Mouse (Mus musculus): ENCODE measurements at regions not wholly inside any gene's neighbourhood (a gene's known extent, or its start where the extent isn't known, plus 50 kb on each side); places are given as distances from the start of the nearest gene placed in this dataset.

GRCm38 (mm10) chr11:112592411-112593020 is 189.5 kb upstream of the Sox9 start:
- DNase-seq (ENCODE audit: low spot score): no peak

GRCm38 (mm10) chr11:112593821-112594220 is 188.2 kb upstream of the Sox9 start:
- DNase-seq (ENCODE audit: low spot score): no peak

DNA sequence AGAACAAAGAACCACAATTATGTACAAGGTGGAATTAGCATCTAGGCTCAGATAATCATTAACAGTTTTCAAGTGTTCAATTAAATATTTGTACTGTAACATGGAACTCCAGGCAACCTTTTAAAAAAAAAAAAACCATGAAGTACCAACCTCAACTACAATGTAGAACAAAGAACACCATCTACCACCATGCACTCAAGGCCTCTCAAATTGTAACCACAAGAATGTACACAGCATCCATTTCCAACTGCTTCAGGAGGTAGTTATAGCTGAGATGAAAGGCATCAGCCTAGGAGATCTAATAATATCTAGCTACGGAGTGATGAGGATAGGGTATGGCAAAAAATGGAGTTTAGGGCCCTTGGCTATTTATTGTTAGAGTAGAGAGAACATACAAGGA is 174.7 kb upstream of the Sox9 start:
- no peak for DNase-seq (ENCODE audit: low spot score)

DNA sequence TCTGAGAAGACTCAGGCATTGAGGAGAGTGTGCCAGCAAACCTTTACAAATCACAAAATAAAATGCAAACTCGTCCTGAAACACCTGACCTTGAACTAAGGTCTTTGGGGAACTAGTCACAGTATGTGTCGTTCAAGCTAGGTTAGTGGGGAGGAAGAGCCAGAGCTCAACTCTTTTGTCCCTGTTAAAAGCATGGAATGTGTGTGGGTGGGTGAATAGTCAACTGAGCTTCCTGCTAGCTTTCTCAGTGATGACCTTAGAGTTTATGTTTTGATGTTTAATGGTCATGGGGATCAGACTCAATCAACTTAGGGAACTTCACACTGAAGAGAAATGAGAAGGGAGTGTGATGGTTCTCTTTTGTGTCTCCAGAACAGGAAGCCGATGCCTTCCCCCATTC is 172.7 kb upstream of the Sox9 start:
- DNase-seq (ENCODE audit: low spot score): no peak

DNA sequence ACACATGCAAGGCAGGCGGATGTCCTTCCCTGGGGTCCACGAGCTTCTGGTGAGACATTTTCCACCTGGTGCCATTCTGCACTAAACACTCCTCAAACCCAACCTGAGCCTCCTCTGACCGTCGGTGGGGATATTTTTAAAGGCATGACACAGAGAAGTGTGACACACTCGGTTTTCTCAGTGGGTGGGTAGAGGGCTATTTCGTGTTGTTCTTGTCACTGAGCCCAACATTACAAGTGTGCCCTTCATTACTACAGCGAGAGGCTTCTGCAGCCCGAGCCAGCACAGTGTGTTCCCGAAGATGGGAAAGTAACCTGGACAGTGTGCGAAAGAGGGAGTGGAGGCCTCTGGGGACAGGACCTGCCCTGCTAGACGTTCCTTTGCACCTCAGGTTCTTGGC is 171.0 kb upstream of the Sox9 start:
- no peak for DNase-seq (ENCODE audit: low spot score)

DNA sequence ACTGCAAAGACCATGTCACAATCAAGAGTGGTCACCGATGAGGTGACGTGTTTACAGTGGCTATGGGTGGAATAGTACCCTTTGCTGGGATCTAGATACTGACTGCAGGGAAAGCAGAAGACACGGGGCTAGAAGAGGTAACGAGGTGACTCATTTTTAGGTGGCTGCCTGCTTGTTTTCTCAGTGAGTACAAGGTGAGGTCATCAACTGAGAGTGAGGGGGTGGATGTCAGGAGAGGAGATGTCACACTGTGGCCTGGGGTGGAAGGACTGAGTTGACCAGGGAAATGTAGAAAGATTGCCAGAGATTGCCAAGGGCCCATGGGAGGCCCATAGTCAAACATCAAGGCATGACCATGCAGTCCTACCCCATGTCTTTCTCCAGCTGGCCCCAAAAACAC is 166.4 kb upstream of the Sox9 start:
- DNase-seq (ENCODE audit: low spot score): no peak

DNA sequence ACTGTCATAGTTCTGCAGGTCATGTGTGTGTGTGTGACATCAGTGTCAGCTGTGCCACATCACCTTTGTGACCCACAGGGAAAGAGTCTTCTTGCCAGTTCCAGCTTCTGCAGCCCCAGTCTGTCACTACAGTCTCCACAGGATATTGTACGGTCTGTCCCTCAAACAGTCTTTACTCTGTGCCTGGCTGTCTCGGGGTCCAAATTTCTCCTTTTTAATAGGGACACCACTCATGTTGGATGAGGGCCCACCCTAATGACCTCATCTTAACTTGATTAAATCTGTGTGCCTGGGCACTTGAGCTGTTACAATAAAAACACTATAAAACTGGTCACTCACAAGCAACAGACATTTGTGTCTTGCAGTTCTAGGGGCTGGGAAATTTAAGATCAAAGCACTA is 165.1 kb upstream of the Sox9 start:
- no peak for DNase-seq (ENCODE audit: low spot score)

DNA sequence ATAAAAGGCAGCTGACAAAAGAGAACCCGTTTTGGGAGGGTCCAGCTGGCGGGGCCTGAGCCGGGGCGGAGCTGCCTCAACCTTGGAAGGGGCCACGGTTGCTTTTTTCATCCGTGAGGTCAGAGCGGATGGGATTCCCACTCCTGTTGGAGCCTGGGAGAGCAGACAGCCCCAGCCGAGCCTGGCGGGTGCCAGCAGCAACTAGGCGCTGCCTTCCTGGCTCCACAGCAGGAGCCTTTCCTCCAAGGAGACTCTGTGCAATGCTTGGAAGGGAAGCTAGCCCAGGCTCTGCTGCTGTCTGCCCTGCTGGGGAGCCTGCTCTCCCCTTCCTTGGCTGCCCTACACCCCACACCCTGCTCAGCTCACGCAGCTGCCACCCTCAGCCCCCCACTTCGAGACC is 161.1 kb upstream of the Sox9 start:
- no peak for DNase-seq (ENCODE audit: low spot score)

DNA sequence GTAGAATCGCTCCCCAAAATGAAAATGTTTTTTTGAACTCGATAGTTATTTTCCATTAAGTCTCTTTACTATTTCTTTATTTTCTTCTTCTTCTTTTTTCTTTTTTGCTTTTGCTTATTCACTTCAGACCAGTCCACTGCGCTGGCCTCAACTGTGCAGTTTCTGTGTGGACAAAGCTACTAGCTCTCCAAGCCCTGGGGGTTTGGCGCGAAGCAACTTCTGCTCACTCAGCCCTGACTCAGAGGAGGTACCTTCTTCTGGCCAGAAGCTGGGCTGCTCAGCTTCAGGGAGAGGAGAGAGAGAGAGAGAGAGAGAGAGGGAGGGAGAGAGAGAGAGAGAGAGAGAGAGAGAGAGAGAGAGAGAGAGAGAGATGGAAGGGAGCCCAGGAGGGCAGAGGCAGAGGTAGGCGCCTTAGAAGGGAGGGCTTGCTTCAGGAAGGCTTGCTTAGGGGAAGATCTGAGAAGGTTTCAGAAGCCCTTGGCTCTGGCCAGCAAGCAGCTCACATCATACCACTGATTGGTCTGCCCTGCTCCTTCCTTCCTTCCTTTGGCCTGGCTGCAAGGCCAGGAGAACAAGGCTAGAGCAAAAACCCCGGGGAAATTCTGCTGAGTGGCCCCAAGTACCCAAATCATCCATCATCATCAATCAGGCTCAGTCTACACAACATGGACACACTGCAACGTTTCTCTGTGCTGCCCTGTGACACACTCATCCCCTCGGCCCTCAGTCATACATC is 160.5 kb upstream of the Sox9 start:
- no peak for DNase-seq (ENCODE audit: low spot score)

- no peak for DNase-seq (ENCODE audit: low spot score)
These were observed 132.7 kb upstream of the Sox9 start for GRCm38 (mm10) chr11:112649298-112649697.

DNA sequence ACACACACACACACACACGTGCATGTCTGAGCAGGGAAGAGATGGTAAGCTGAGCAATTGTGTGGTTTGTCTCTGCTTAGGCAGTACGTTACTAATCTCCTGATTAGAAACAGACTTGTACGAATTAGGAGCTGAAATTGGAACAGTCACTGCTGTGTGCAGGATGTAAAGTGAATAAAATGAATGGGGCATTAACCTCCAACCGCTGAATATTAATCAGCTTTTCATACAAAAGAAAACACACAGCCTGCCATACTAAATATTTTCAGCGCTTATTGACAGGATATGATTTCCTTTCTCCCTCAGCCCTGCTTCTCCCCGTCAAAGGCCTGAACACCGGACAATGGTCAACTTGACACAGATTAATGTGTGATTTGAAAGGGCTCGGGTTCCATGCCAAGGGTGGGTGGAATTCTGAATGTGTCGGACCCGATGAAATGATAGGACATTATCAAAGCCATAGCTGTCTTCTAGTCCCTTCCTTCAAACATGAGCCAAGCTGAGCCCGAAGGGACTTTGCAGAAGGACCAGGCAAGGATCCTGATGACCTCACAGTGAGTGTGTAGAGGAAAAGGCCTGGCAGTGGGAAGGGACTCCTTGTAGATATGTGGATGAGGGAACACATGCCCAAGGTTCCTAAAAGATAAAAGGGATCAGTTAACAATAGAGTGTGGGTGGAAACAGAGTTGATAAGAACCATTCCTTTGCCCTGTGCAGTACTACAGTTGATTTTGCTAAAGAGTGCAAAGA is 124.4 kb upstream of the Sox9 start:
- DNase-seq (ENCODE audit: low spot score): no peak

- no peak for DNase-seq (ENCODE audit: low spot score)
These were observed 122.1 kb upstream of the Sox9 start for GRCm38 (mm10) chr11:112659911-112660310.

DNA sequence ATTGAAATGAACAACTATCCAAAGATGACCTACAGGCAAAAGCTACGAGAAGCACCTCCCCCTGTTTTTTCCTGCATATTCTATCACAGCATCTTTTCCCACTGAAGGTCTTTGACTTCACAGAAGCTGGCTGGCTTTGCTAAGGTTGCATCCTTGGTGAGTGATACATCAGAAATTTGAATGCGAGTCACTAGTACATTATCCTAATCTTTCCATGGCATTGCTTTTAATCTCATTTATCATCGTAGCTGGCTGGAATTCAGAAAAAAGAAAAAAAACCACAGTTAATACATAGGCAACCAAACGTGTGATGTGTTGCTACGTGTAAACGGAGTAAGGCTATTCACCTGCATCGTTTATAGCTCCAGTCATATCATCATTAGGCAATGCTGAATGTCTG is 120.6 kb upstream of the Sox9 start:
- DNase-seq (ENCODE audit: low spot score): no peak

- DNase-seq (ENCODE audit: low spot score): no peak
These were observed 114.7 kb upstream of the Sox9 start for GRCm38 (mm10) chr11:112667311-112667710.

DNA sequence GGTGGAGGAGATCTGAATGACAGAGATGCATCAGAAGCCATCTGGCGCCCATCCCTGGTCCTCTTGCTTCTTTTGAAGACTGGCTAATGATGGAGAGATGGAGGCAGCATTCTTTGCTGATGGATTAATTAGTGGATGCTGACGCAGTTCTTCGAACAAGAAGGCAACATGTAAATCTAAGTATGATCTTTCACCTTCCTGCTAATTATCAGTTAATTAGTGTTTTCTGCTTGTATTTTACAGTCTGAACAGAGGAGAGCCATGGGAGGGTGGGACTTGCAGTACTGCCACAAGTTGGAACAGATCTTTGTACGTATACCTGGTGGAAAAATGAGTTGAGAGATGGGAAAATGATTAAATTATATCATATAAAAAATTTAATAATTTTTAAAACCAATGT is 109.9 kb upstream of the Sox9 start:
- no peak for DNase-seq (ENCODE audit: low spot score)

DNA sequence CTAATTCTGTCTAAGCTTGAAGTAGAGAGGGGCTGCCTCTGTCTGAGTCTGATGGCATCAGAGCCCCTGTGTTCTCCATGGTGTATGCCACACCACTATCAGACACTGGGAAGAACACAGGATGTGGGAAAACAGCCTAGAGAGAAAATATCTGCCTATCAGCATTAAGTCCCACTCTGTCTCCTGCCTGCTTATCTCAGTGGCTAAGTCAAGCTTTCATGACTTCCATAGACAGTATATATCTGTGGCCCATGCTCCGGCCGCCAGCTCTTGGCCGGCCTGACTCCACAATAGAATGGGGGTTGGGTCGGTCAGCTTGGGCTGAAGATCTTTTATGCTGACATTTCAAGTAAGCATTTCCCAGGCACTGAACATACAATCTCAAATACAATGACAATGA is 92.0 kb upstream of the Sox9 start:
- DNase-seq (ENCODE audit: low spot score): no peak

DNA sequence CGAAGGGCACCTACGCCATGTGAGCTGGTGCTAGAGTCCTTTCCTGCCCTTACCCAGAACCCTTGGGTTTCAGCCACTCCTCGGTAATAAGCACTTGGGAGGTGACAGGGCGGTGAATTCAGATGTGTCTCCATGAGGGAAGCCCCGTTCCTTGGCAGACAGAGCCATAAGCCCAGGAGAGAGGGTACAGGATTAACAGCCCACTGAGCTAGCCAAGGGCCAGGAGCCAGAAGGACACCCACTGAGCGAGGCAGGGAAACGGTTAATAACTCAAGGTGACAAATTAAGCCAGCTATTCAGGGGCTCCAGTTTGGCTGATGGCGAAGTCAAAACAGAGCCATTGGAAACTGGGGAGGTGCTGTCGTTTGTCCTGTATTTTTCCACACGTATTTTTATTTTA is 75.9 kb upstream of the Sox9 start:
- DNase-seq (ENCODE audit: low spot score): no peak

GRCm38 (mm10) chr11:112708119-112708730 is 73.8 kb upstream of the Sox9 start:
- DNase-seq (ENCODE audit: low spot score): no peak

DNA sequence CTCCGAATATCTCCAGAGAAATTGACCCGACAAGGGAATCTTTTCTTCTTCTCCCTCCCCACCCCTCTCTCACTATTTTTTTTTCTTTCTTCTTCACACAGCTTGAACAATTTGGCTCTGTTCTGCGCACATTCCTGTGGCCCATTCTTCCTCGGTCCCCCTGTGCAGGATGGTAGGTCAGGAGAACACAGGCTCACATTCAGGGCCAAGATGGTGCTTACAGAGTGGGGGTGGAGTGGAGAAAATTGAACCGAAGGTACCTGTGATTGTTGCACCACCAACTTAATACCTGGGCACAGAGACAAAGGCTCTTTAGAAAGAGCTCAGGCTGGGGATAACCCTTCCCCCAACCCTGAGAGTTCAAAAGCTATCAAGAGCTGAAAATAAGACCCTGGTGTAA is 70.4 kb upstream of the Sox9 start:
- no peak for DNase-seq (ENCODE audit: low spot score)

- DNase-seq (ENCODE audit: low spot score): no peak
These were observed 63.5 kb upstream of the Sox9 start for GRCm38 (mm10) chr11:112718547-112718946.

GRCm38 (mm10) chr11:112720652-112721051 is 61.4 kb upstream of the Sox9 start:
- no peak for DNase-seq (ENCODE audit: low spot score)

GRCm38 (mm10) chr11:112722936-112723335 is 59.1 kb upstream of the Sox9 start:
- no peak for DNase-seq (ENCODE audit: low spot score)

All from c-Kit-positive CD71-positive TER-119-positive erythroid progenitor cells, embryonic 14.5 days (primary cell).